Mouse (Mus musculus) midbrain, embryonic 11.5 days (tissue): ENCODE data around the gene Exoc4. TPM values are rescaled to one million over a fixed set of nuclear protein-coding genes. Genes with fewer than 3 reads are reported as not detected.

ENCODE experiments used
- ATAC-seq: fragments of 200-750 bp; cut with Nextera tagmentation; 2 replicates; pipeline ENCODE4 v1.8.0; 2017; ENCODE audit warnings: moderate TSS enrichment, moderate library complexity; ENCODE audit not compliant: low FRiP score
- DNase-seq: peaks from one replicate; pipeline ENCODE4 v3.0.0; 2015; ENCODE audit warnings: low spot score; ENCODE audit errors: missing footprints
- H3K27ac ChIP-seq: fragments of 300-500 bp; sonication (generic); 2 replicates; pipeline ENCODE4 v1.5.1; 2014; ENCODE audit warnings: low read depth, low read length
- H3K27me3 ChIP-seq: fragments of 300-500 bp; sonication (generic); 2 replicates; pipeline ENCODE4 v1.6.1; 2014; ENCODE audit warnings: mild to moderate bottlenecking, low read length, moderate library complexity, mixed read lengths; ENCODE audit not compliant: control insufficient read depth, insufficient read depth
- H3K36me3 ChIP-seq: fragments of 300-500 bp; sonication (generic); 2 replicates; pipeline ENCODE4 v1.6.1; 2014; ENCODE audit warnings: mild to moderate bottlenecking, low read length, moderate library complexity, mixed read lengths; ENCODE audit not compliant: control insufficient read depth, insufficient read depth
- H3K4me1 ChIP-seq: fragments of 300-500 bp; sonication (generic); 2 replicates; pipeline ENCODE4 v1.6.1; 2014; ENCODE audit warnings: low read length; ENCODE audit not compliant: control insufficient read depth, insufficient read depth
- H3K4me2 ChIP-seq: fragments of 300-500 bp; sonication (generic); 2 replicates; pipeline ENCODE4 v1.6.1; 2014; ENCODE audit warnings: mild to moderate bottlenecking, moderate library complexity
- H3K4me3 ChIP-seq: fragments of 300-500 bp; sonication (generic); 2 replicates; pipeline ENCODE4 v1.5.1; 2014; ENCODE audit warnings: low read depth, low read length
- H3K9ac ChIP-seq: fragments of 300-500 bp; sonication (generic); 2 replicates; pipeline ENCODE4 v1.6.1; 2014; ENCODE audit warnings: low read length
- H3K9me3 ChIP-seq: fragments of 300-500 bp; sonication (generic); 2 replicates; pipeline ENCODE4 v1.6.1; 2016; ENCODE audit warnings: low read length; ENCODE audit not compliant: control insufficient read depth
- WGBS: fragments of 180-500 bp; shearing (Covaris S2); extraction: QIAGEN DNeasy Blood & Tissue Kit; methylation state at CpG from one replicate; pipeline ENCODE4 v1.1.7; 2014; 5-methylcytosine and 5-hydroxymethylcytosine counted together
- polyA plus RNA-seq: library from polyadenylated mRNA; unstranded; fragments of >200 nt; fragmentation: Nextera tagmentation; extraction: Ambion mirVana; gene quantifications from 2 replicates; pipeline ENCODE4 v1.2.1, GENCODE M21; 2014

Gene Exoc4
- polyA plus RNA-seq, 1 experiment from 2014 or later: 28.7 TPM

- no peaks in the 10 kb centered on the region for H3K27me3 ChIP-seq
- ATAC-seq (no peak), DNase-seq (no peak)
- no peak overlapping the region for H3K27ac ChIP-seq
- no peak overlapping the region for H3K4me3 ChIP-seq
- no peak overlapping the region for H3K4me2 ChIP-seq
- 30% methylated on average over 7 of the region's 7 CpGs for WGBS
- H3K36me3 ChIP-seq: no peaks in the 10 kb centered on the region
- no peaks in the 10 kb centered on the region for H3K9me3 ChIP-seq
- no peak overlapping the region for H3K9ac ChIP-seq
- no peaks in the 10 kb centered on the region; the same call in 1 of the 2 replicates for H3K4me1 ChIP-seq
These were observed 750.6 kb downstream of the Exoc4 start for GRCm38 (mm10) chr6:33999530-33999929.

DNA sequence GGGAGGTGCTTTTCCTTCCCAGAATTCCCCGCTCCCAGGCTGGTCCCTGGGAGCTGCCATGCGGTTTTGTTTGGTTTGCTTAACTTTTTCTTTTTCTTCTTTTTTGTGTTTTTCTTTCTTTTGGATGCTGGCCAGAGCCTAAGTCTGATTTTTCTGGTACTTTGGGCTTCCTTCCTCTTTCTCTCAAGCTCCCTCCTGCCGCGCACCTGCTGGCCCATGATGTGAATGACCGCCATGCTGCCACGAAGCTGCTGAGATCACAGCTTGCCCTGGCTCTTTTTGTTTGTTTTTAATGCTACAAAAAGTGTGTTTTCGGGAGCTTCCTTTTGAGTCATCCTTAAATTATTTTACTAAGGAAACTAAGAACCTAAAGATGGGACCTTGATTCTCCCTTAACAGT is 751.8 kb downstream of the Exoc4 start:
- Histone ChIP-seq H3K4me1 (no peaks in the 10 kb centered on the region; the same call in 1 of the 2 replicates), H3K27ac (no peak overlapping the region), H3K4me3 (no peak overlapping the region), H3K4me2 (no peak overlapping the region), H3K27me3 (no peaks in the 10 kb centered on the region), H3K36me3 (no peaks in the 10 kb centered on the region), H3K9me3 (no peaks in the 10 kb centered on the region), H3K9ac (no peak overlapping the region)
- WGBS: 87% methylated on average over 7 of the region's 7 CpGs
- DNase-seq (no peak), ATAC-seq (no peak)

GRCm38 (mm10) chr6:34003033-34003432 is 754.1 kb downstream of the Exoc4 start:
- H3K9ac ChIP-seq: no peak overlapping the region
- DNase-seq (no peak), ATAC-seq (no peak)
- H3K27me3 ChIP-seq: no peaks in the 10 kb centered on the region
- H3K4me2 ChIP-seq: no peak overlapping the region
- WGBS: 20% methylated on average over 1 of the region's 1 CpGs
- no peak overlapping the region for H3K4me3 ChIP-seq
- H3K36me3 ChIP-seq: no peaks in the 10 kb centered on the region
- H3K9me3 ChIP-seq: no peaks in the 10 kb centered on the region
- H3K4me1 ChIP-seq: no peaks in the 10 kb centered on the region; the same call in 1 of the 2 replicates
- H3K27ac ChIP-seq: no peak overlapping the region

DNA sequence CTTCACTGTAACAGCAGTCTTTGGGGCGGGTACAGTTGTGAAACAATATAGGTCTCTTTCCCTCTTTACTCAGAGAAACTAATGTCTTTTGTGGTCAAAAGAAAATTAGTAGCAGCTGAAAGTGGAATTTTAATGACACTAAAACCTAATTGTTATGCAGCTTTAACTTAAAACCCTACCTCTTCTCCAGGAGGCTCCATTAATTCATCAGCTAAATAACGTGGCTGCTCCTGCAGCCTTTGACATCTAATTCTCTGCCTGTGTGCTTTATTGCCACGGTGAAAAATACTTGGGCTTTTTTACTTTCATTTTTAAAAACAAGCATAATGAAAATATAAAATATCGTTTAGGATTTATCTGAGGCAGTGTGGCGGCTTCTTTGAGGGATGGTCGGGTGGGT is 764.6 kb downstream of the Exoc4 start:
- no peak overlapping the region for H3K4me2 ChIP-seq
- DNase-seq (no peak), ATAC-seq (no peak)
- no peak overlapping the region for H3K4me3 ChIP-seq
- H3K27me3 ChIP-seq: no peaks in the 10 kb centered on the region
- H3K9ac ChIP-seq: no peak overlapping the region
- 77% methylated on average over 6 of the region's 6 CpGs for WGBS
- no peak overlapping the region for H3K27ac ChIP-seq
- no peaks in the 10 kb centered on the region for H3K4me1 ChIP-seq
- H3K9me3 ChIP-seq: no peaks in the 10 kb centered on the region
- no peaks in the 10 kb centered on the region for H3K36me3 ChIP-seq

Other genes starting within 250 kb of the Exoc4 start
- 133 and 134 TPM in 2 replicates for gene Chchd3, start 188.8 kb upstream of the Exoc4 start, polyA plus RNA-seq